Mouse (Mus musculus): ENCODE data around the gene Zfp141. TPM values are rescaled to one million over a fixed set of nuclear protein-coding genes. Genes with fewer than 3 reads are reported as not detected.

Gene Zfp141
- polyA plus RNA-seq, 1 experiment = 1.8 TPM

DNA sequence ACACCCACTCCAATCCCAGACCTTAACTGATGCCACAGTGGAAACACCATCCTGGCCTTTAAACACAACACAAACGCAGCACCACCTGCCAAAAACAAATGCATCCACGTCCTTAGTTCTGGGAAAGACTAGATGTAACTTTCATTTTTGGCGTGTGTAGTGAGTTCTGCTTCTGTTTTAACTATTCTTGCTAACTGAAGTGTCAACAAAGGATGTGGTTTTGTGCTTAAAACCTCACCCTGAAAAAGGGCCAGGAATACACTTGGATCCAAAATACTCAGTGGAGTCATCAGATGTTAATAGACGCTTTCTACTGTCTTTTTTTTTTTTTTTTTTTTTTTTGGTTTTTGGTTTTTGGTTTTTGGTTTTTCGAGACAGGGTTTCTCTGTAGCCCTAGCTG lies 14.7 kb downstream of the Zfp141 start:
- TF ChIP-seq MYOD1 (IDR thresholded peaks at IDR 0.05; ENCODE audit: control insufficient read depth, insufficient read length, low read depth) (no peak), MAX (IDR thresholded peaks at IDR 0.05) (no peak), CTCF (IDR thresholded peaks at IDR 0.05; ENCODE audit: control insufficient read depth, insufficient read depth, insufficient read length) (no peak), FOSL1 (IDR thresholded peaks at IDR 0.05; ENCODE audit: insufficient read depth, low read length, poor library complexity, severe bottlenecking) (no peak), CEBPB (IDR thresholded peaks at IDR 0.05; ENCODE audit: low read depth) (no peak), MYOG (IDR thresholded peaks at IDR 0.05; ENCODE audit: control insufficient read depth, extremely low read depth, insufficient read length) (no peak), USF1 (IDR thresholded peaks at IDR 0.05; ENCODE audit: low read depth) (no peak)
- Histone ChIP-seq H3K27me3 (ENCODE audit: control insufficient read depth, insufficient read depth, insufficient read length) (no peaks in the 10 kb centered on the region), H3K4me3 (ENCODE audit: insufficient read depth, poor library complexity, severe bottlenecking) (no peak overlapping the region), H3K36me3 (ENCODE audit: control insufficient read depth, insufficient read depth) (no peaks in the 10 kb centered on the region), H3ac (ENCODE audit: control insufficient read depth, insufficient read length, low read depth) (no peak overlapping the region), H3K79me2 (ENCODE audit: control insufficient read depth, insufficient read depth) (peaks cover 8% of the 10 kb centered on the region), H3K79me3 (ENCODE audit: low read depth) (peaks cover 5% of the 10 kb centered on the region)

GRCm38 (mm10) chr7:42490358-42490757 lies 15.2 kb downstream of the Zfp141 start:
- H3K27me3 ChIP-seq (ENCODE audit: control insufficient read depth, insufficient read depth, insufficient read length) = no peaks in the 10 kb centered on the region
- no peak overlapping the region for H3ac ChIP-seq (ENCODE audit: control insufficient read depth, insufficient read length, low read depth)
- H3K79me3 ChIP-seq (ENCODE audit: low read depth) = peaks cover 5% of the 10 kb centered on the region
- TF ChIP-seq MAX (IDR thresholded peaks at IDR 0.05) = no peak
- TF ChIP-seq CTCF (IDR thresholded peaks at IDR 0.05; ENCODE audit: control insufficient read depth, insufficient read depth, insufficient read length) = no peak
- TF ChIP-seq MYOD1 (IDR thresholded peaks at IDR 0.05; ENCODE audit: control insufficient read depth, insufficient read length, low read depth) = no peak
- no peak for TF ChIP-seq MYOG (IDR thresholded peaks at IDR 0.05; ENCODE audit: control insufficient read depth, extremely low read depth, insufficient read length)
- TF ChIP-seq CEBPB (IDR thresholded peaks at IDR 0.05; ENCODE audit: low read depth) = no peak
- no peak for TF ChIP-seq USF1 (IDR thresholded peaks at IDR 0.05; ENCODE audit: low read depth)
- no peak for TF ChIP-seq FOSL1 (IDR thresholded peaks at IDR 0.05; ENCODE audit: insufficient read depth, low read length, poor library complexity, severe bottlenecking)
- no peaks in the 10 kb centered on the region for H3K36me3 ChIP-seq (ENCODE audit: control insufficient read depth, insufficient read depth)
- H3K79me2 ChIP-seq (ENCODE audit: control insufficient read depth, insufficient read depth) = peaks cover 8% of the 10 kb centered on the region
- H3K4me3 ChIP-seq (ENCODE audit: insufficient read depth, poor library complexity, severe bottlenecking) = no peak overlapping the region

- Histone ChIP-seq H3K36me3 (ENCODE audit: control insufficient read depth, insufficient read depth) (no peaks in the 10 kb centered on the region), H3ac (ENCODE audit: control insufficient read depth, insufficient read length, low read depth) (no peak overlapping the region), H3K27me3 (ENCODE audit: control insufficient read depth, insufficient read depth, insufficient read length) (no peaks in the 10 kb centered on the region), H3K79me2 (ENCODE audit: control insufficient read depth, insufficient read depth) (no peaks in the 10 kb centered on the region), H3K4me3 (ENCODE audit: insufficient read depth, poor library complexity, severe bottlenecking) (no peak overlapping the region), H3K79me3 (ENCODE audit: low read depth) (no peaks in the 10 kb centered on the region)
- TF ChIP-seq CEBPB (IDR thresholded peaks at IDR 0.05; ENCODE audit: low read depth) (no peak), CTCF (IDR thresholded peaks at IDR 0.05; ENCODE audit: control insufficient read depth, insufficient read depth, insufficient read length) (no peak), USF1 (IDR thresholded peaks at IDR 0.05; ENCODE audit: low read depth) (no peak), MYOG (IDR thresholded peaks at IDR 0.05; ENCODE audit: control insufficient read depth, extremely low read depth, insufficient read length) (no peak), MYOD1 (IDR thresholded peaks at IDR 0.05; ENCODE audit: control insufficient read depth, insufficient read length, low read depth) (no peak), MAX (IDR thresholded peaks at IDR 0.05) (no peak), FOSL1 (IDR thresholded peaks at IDR 0.05; ENCODE audit: insufficient read depth, low read length, poor library complexity, severe bottlenecking) (no peak)
Measured at GRCm38 (mm10) chr7:42454640-42455039, 50.9 kb downstream of the Zfp141 start.

GRCm38 (mm10) chr7:42450618-42451017 lies 54.9 kb downstream of the Zfp141 start:
- Histone ChIP-seq H3K27me3 (ENCODE audit: control insufficient read depth, insufficient read depth, insufficient read length) (no peaks in the 10 kb centered on the region), H3K79me2 (ENCODE audit: control insufficient read depth, insufficient read depth) (no peaks in the 10 kb centered on the region), H3K79me3 (ENCODE audit: low read depth) (no peaks in the 10 kb centered on the region), H3ac (ENCODE audit: control insufficient read depth, insufficient read length, low read depth) (no peak overlapping the region), H3K4me3 (ENCODE audit: insufficient read depth, poor library complexity, severe bottlenecking) (no peak overlapping the region), H3K36me3 (ENCODE audit: control insufficient read depth, insufficient read depth) (no peaks in the 10 kb centered on the region)
- TF ChIP-seq MYOG (IDR thresholded peaks at IDR 0.05; ENCODE audit: control insufficient read depth, extremely low read depth, insufficient read length) = no peak
- no peak for TF ChIP-seq MYOD1 (IDR thresholded peaks at IDR 0.05; ENCODE audit: control insufficient read depth, insufficient read length, low read depth)
- TF ChIP-seq CEBPB (IDR thresholded peaks at IDR 0.05; ENCODE audit: low read depth) = no peak
- no peak for TF ChIP-seq USF1 (IDR thresholded peaks at IDR 0.05; ENCODE audit: low read depth)
- TF ChIP-seq FOSL1 (IDR thresholded peaks at IDR 0.05; ENCODE audit: insufficient read depth, low read length, poor library complexity, severe bottlenecking) = no peak
- no peak for TF ChIP-seq CTCF (IDR thresholded peaks at IDR 0.05; ENCODE audit: control insufficient read depth, insufficient read depth, insufficient read length)
- TF ChIP-seq MAX (IDR thresholded peaks at IDR 0.05) = no peak

- H3K79me2 ChIP-seq (ENCODE audit: control insufficient read depth, insufficient read depth) = no peaks in the 10 kb centered on the region
- no peaks in the 10 kb centered on the region for H3K36me3 ChIP-seq (ENCODE audit: control insufficient read depth, insufficient read depth)
- H3ac ChIP-seq (ENCODE audit: control insufficient read depth, insufficient read length, low read depth) = no peak within 1 kb of the TSS
- H3K27me3 ChIP-seq (ENCODE audit: control insufficient read depth, insufficient read depth, insufficient read length) = no peaks in the 10 kb centered on the region
- TF ChIP-seq MYOD1 (IDR thresholded peaks at IDR 0.05; ENCODE audit: control insufficient read depth, insufficient read length, low read depth) = no peak
- H3K4me3 ChIP-seq (ENCODE audit: insufficient read depth, poor library complexity, severe bottlenecking) = no peak within 1 kb of the TSS
- H3K79me3 ChIP-seq (ENCODE audit: low read depth) = no peaks in the 10 kb centered on the region
Measured at GRCm38 (mm10) chr7:42447850-42448249, 57.7 kb downstream of the Zfp141 start, which contains the start of gene 4933421I07Rik. Gene 4933421I07Rik (minus strand): TSS chr7:42448120.

- TF ChIP-seq CEBPB (IDR thresholded peaks at IDR 0.05; ENCODE audit: low read depth) (no peak), CTCF (IDR thresholded peaks at IDR 0.05; ENCODE audit: control insufficient read depth, insufficient read depth, insufficient read length) (no peak), USF1 (IDR thresholded peaks at IDR 0.05; ENCODE audit: low read depth) (no peak), FOSL1 (IDR thresholded peaks at IDR 0.05; ENCODE audit: insufficient read depth, low read length, poor library complexity, severe bottlenecking) (no peak), MYOG (IDR thresholded peaks at IDR 0.05; ENCODE audit: control insufficient read depth, extremely low read depth, insufficient read length) (no peak), MAX (IDR thresholded peaks at IDR 0.05) (no peak), MYOD1 (IDR thresholded peaks at IDR 0.05; ENCODE audit: control insufficient read depth, insufficient read length, low read depth) (no peak)
- H3K79me3 ChIP-seq (ENCODE audit: low read depth) = no peaks in the 10 kb centered on the region
- H3K36me3 ChIP-seq (ENCODE audit: control insufficient read depth, insufficient read depth) = no peaks in the 10 kb centered on the region
- no peaks in the 10 kb centered on the region for H3K79me2 ChIP-seq (ENCODE audit: control insufficient read depth, insufficient read depth)
- no peaks in the 10 kb centered on the region for H3K27me3 ChIP-seq (ENCODE audit: control insufficient read depth, insufficient read depth, insufficient read length)
- H3K4me3 ChIP-seq (ENCODE audit: insufficient read depth, poor library complexity, severe bottlenecking) = no peak overlapping the region
- no peak overlapping the region for H3ac ChIP-seq (ENCODE audit: control insufficient read depth, insufficient read length, low read depth)
Measured at GRCm38 (mm10) chr7:42447352-42447751, 58.2 kb downstream of the Zfp141 start.

Other genes starting within 250 kb of the Zfp141 start
- not detected for gene Vmn2r61, start 245.7 kb downstream of the Zfp141 start, polyA plus RNA-seq (2012; fragmentation: generic; extraction: Trizol)
- not detected for gene 4933421I07Rik, start 57.6 kb downstream of the Zfp141 start, polyA plus RNA-seq (2012; fragmentation: generic; extraction: Trizol)
- not detected for gene Gm21028, start 72.8 kb upstream of the Zfp141 start, polyA plus RNA-seq (2012; fragmentation: generic; extraction: Trizol)
- 0.27 TPM for gene Zfp977, start 86.8 kb upstream of the Zfp141 start, polyA plus RNA-seq (2012; fragmentation: generic; extraction: Trizol)
- gene Zfp976, start 136.8 kb upstream of the Zfp141 start, polyA plus RNA-seq (2012; fragmentation: generic; extraction: Trizol) = 0.34 TPM
- 0.40 TPM for gene Zfp975, start 187.0 kb upstream of the Zfp141 start, polyA plus RNA-seq (2012; fragmentation: generic; extraction: Trizol)
- gene Gm17067, start 221.3 kb upstream of the Zfp141 start, polyA plus RNA-seq (2012; fragmentation: generic; extraction: Trizol) = 0.06 TPM